Mouse (Mus musculus) intestine, postnatal 0 days (tissue): ENCODE measurements around the gene Svbp. TPM values are rescaled to one million over a fixed set of nuclear protein-coding genes. Genes with fewer than 3 reads are reported as not detected.

Source experiments
- ATAC-seq: fragments of 200-750 bp; cut with Nextera tagmentation; 2 replicates; pipeline ENCODE4 v1.8.0; 2017; ENCODE audit warnings: mild to moderate bottlenecking, moderate TSS enrichment, moderate library complexity
- H3K27ac ChIP-seq: fragments of 300-500 bp; sonication (generic); 2 replicates; pipeline ENCODE4 v1.5.1; 2014; ENCODE audit warnings: mild to moderate bottlenecking, low read depth, low read length, moderate library complexity
- H3K27me3 ChIP-seq: fragments of 300-500 bp; sonication (generic); replicated peaks from 2 replicates; pipeline ENCODE4 v1.6.1; 2014; ENCODE audit warnings: low read length, mixed read lengths; ENCODE audit not compliant: control insufficient read depth, insufficient read depth
- H3K36me3 ChIP-seq: fragments of 300-500 bp; sonication (generic); 2 replicates; pipeline ENCODE4 v1.6.1; 2014; ENCODE audit warnings: mild to moderate bottlenecking, moderate library complexity; ENCODE audit not compliant: control insufficient read depth, insufficient read depth
- H3K4me1 ChIP-seq: fragments of 300-500 bp; sonication (generic); replicated peaks from 2 replicates; pipeline ENCODE4 v1.6.1; 2014; ENCODE audit warnings: antibody characterized with exemption, low read length, mixed read lengths; ENCODE audit not compliant: control insufficient read depth, insufficient read depth
- H3K4me2 ChIP-seq: fragments of 300-500 bp; sonication (generic); replicated peaks from 2 replicates; pipeline ENCODE4 v1.6.1; 2014; ENCODE audit warnings: low read depth, mild to moderate bottlenecking, moderate library complexity
- H3K4me3 ChIP-seq: fragments of 300-500 bp; sonication (generic); 2 replicates; pipeline ENCODE4 v1.5.1; 2014; ENCODE audit warnings: low read depth, low read length
- H3K9ac ChIP-seq: fragments of 300-500 bp; sonication (generic); 2 replicates; pipeline ENCODE4 v1.6.1; 2014; ENCODE audit warnings: mild to moderate bottlenecking, low read depth, low read length
- H3K9me3 ChIP-seq: fragments of 300-500 bp; sonication (generic); 2 replicates; pipeline ENCODE4 v1.6.1; 2016; ENCODE audit warnings: mixed run types; ENCODE audit not compliant: control insufficient read depth
- CTCF ChIP-seq: sonication (generic); IDR thresholded peaks from 2 replicates; pipeline ENCODE4 v1.5.1; 2016; ENCODE audit warnings: low read depth, mild to moderate bottlenecking, control low read depth, antibody characterized with exemption, moderate library complexity
- WGBS: fragments of 180-500 bp; shearing (Covaris S2); extraction: QIAGEN DNeasy Blood & Tissue Kit; methylation state at CpG from one replicate; pipeline ENCODE4 v1.1.7; 2014; 5-methylcytosine and 5-hydroxymethylcytosine counted together
- polyA plus RNA-seq: library from polyadenylated mRNA; unstranded; fragments of >200 nt; fragmentation: Nextera tagmentation; extraction: Ambion mirVana; gene quantifications from 2 replicates; pipeline ENCODE4 v1.2.1, GENCODE M21; 2015

Gene Svbp
- polyA plus RNA-seq, 1 experiment from 2014 or later: 91.6 TPM

- no peak for ATAC-seq
- Histone ChIP-seq H3K4me2 (no peak overlapping the region), H3K4me1 (no peaks in the 10 kb centered on the region), H3K27ac (no peak overlapping the region), H3K27me3 (no peaks in the 10 kb centered on the region), H3K4me3 (no peak overlapping the region), H3K9ac (no peak overlapping the region), H3K9me3 (no peaks in the 10 kb centered on the region), H3K36me3 (peaks cover 28% of the 10 kb centered on the region)
- no peak for TF ChIP-seq CTCF
- WGBS: 84% methylated on average over 9 of the region's 9 CpGs
Measured at GRCm38 (mm10) chr4:119245961-119246360, 50.9 kb downstream of the Svbp start.

GRCm38 (mm10) chr4:119246688-119247225, 51.7 kb downstream of the Svbp start:
- H3K27ac ChIP-seq: no peak overlapping the region
- no peaks in the 10 kb centered on the region for H3K9me3 ChIP-seq
- no peaks in the 10 kb centered on the region for H3K4me1 ChIP-seq
- no peak overlapping the region for H3K9ac ChIP-seq
- 77% methylated on average over 14 of the region's 14 CpGs for WGBS
- H3K36me3 ChIP-seq: peaks cover 21% of the 10 kb centered on the region; the same call in 1 of the 2 replicates
- no peak for TF ChIP-seq CTCF
- no peak overlapping the region for H3K4me3 ChIP-seq
- H3K27me3 ChIP-seq: no peaks in the 10 kb centered on the region
- no peak overlapping the region for H3K4me2 ChIP-seq
- no peak for ATAC-seq

GRCm38 (mm10) chr4:119247462-119248235, 52.5 kb downstream of the Svbp start:
- H3K27ac ChIP-seq: no peak overlapping the region
- peak; percentile 96 for TF ChIP-seq CTCF
- WGBS: 39% methylated on average over 13 of the region's 13 CpGs
- no peak overlapping the region for H3K9ac ChIP-seq
- H3K4me1 ChIP-seq: no peaks in the 10 kb centered on the region
- no peaks in the 10 kb centered on the region for H3K9me3 ChIP-seq
- H3K4me2 ChIP-seq: no peak overlapping the region
- ATAC-seq: peak; percentile 64
- no peak overlapping the region for H3K4me3 ChIP-seq
- H3K36me3 ChIP-seq: peaks cover 12% of the 10 kb centered on the region; the same call in 1 of the 2 replicates
- H3K27me3 ChIP-seq: no peaks in the 10 kb centered on the region

GRCm38 (mm10) chr4:119248407-119248965, 53.4 kb downstream of the Svbp start:
- H3K4me3 ChIP-seq: no peak overlapping the region

More at GRCm38 (mm10) chr4:119248407-119248965, 53.4 kb downstream of the Svbp start:
- H3K4me2 ChIP-seq: no peak overlapping the region
- no peak for TF ChIP-seq CTCF
- no peaks in the 10 kb centered on the region for H3K27me3 ChIP-seq
- no peak overlapping the region for H3K9ac ChIP-seq
- peaks cover 12% of the 10 kb centered on the region; the same call in 1 of the 2 replicates for H3K36me3 ChIP-seq
- no peaks in the 10 kb centered on the region for H3K4me1 ChIP-seq
- ATAC-seq: no peak
- H3K9me3 ChIP-seq: no peaks in the 10 kb centered on the region
- 87% methylated on average over 11 of the region's 11 CpGs for WGBS
- H3K27ac ChIP-seq: no peak overlapping the region

Other genes starting within 250 kb of the Svbp start
- gene Lao1, start 233.7 kb upstream of the Svbp start, polyA plus RNA-seq: 0.08 and 0.13 TPM in 2 replicates
- 18.1 and 19.0 TPM in 2 replicates for gene Slc2a1, start 86.6 kb upstream of the Svbp start, polyA plus RNA-seq
- 3.4 and 3.6 TPM in 2 replicates for gene Zfp691, start 21.1 kb upstream of the Svbp start, polyA plus RNA-seq
- 0.05 and 0.18 TPM in 2 replicates for gene Ermap, start 5.3 kb upstream of the Svbp start, polyA plus RNA-seq
- gene Tmem269, start 22.9 kb downstream of the Svbp start, polyA plus RNA-seq: 0.10 and 0.12 TPM in 2 replicates
- gene AU022252, start 37.4 kb downstream of the Svbp start, polyA plus RNA-seq: 15.0 and 15.1 TPM in 2 replicates
- gene P3h1, start 37.6 kb downstream of the Svbp start, polyA plus RNA-seq: 12.2 and 13.0 TPM in 2 replicates
- gene Cldn19, start 60.1 kb downstream of the Svbp start, polyA plus RNA-seq: 12.8 and 13.5 TPM in 2 replicates
- 530 and 553 TPM in 2 replicates for gene Ybx1, start 99.3 kb downstream of the Svbp start, polyA plus RNA-seq
- 40.9 and 47.9 TPM in 2 replicates for gene Ppih, start 125.2 kb downstream of the Svbp start, polyA plus RNA-seq
- gene Ccdc30, start 220.2 kb downstream of the Svbp start, polyA plus RNA-seq: 0.64 and 1.3 TPM in 2 replicates
- gene Ppcs, start 227.1 kb downstream of the Svbp start, polyA plus RNA-seq: 83.9 and 92.5 TPM in 2 replicates
- gene Zmynd12, start 227.5 kb downstream of the Svbp start, polyA plus RNA-seq: 0.52 and 0.59 TPM in 2 replicates